Mouse (Mus musculus) gastrocnemius, postnatal 10 days (tissue): ENCODE measurements around the gene E330014E10Rik. TPM values are rescaled to one million over a fixed set of nuclear protein-coding genes. Genes with fewer than 3 reads are reported as not detected.
"Not testable (repeated sequence)": the region's sequence is repeated elsewhere in the genome, so short reads cannot be mapped to it uniquely, and the experiment has no call there.

Experiments used
- DNase-seq: peaks from one replicate; pipeline ENCODE4 v3.0.0; 2021; ENCODE audit warnings: mixed read lengths
- long read RNA-seq, 2 experiments: library from polyadenylated mRNA; stranded (forward); transcript quantifications; one replicate each; pipeline ENCODE4 v2.0.0; 2021
- total RNA-seq, 2 experiments: library from RNA; stranded (reverse); gene quantifications; 2 replicates each; pipeline ENCODE4 v1.2.3; 2021

E330014E10Rik gene
- not detected for total RNA-seq
- long read RNA-seq, experiment 1 = 0 reads
- long read RNA-seq, experiment 2 = 0 reads

GRCm38 (mm10) chr5:95775690-95776089 is at the start of gene E330014E10Rik:
Gene E330014E10Rik, plus strand, starts transcription at chr5:95775990.
- DNase-seq = not testable (repeated sequence)

DNA sequence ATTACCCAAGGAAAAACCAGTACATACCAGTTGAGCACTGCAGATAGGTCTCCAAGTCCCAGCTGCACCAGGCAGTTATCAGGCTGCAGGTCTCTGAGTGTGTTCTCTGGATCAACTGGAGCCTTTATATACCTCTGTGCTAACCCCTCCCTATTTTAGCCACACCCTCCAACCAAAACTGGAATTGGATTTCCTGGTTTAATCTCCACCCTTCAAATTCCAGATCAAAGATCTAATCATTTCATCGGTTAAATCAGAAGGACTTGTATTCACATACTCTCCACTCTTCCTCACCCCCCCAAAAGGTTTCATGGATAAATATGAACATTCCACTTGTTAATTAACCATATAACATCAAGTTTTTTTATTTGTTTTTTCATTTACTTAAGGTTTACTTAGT is 39.7 kb upstream of the E330014E10Rik start, which contains the start of gene Gm7978:
TSS of gene Gm7978 (minus strand) at position 101 of the 400 bp plus-strand sequence.
- DNase-seq = not testable (repeated sequence)

DNA sequence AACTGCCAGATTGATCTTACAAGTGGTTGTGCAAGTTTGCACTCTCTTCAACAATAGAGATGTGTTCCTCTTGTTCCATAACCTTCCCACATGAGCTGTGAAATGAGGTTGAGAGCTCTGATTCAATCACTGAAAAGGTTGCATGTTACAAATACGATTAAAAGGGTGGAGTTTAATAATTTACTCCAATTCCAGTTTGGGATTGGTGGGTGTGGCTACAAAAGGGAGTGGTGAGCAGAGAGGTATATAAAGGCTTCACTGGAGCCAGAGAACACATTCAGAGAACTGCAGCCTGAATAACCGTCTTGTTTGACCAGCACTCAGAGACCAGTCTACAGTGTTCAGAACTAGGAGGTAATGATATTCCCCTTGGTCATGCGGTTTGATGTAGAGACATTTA is 34.1 kb upstream of the E330014E10Rik start, which contains the start of gene Gm7982:
TSS of gene Gm7982 (plus strand) at position 301 of the 400 bp plus-strand sequence.
- DNase-seq = not testable (repeated sequence)

DNA sequence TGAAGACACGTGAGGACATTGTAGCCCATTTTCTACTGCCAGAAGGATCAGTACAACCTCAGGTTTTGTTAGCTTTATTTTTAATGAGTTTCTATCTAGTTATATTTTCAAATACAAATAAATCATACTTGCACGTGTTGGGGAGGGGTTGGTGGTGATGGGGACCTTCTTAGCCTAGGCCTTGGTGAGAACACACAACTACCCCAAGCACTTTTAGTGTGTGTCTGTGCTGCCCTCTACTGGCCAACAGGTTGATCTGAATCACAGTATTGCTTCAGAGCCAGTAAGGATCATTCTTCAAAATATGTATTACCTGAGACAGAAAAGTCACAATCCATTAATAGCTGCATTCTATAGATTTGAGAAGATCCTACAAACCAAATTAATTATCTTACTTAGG is 35.1 kb downstream of the E330014E10Rik start:
- not testable (repeated sequence) for DNase-seq

DNA sequence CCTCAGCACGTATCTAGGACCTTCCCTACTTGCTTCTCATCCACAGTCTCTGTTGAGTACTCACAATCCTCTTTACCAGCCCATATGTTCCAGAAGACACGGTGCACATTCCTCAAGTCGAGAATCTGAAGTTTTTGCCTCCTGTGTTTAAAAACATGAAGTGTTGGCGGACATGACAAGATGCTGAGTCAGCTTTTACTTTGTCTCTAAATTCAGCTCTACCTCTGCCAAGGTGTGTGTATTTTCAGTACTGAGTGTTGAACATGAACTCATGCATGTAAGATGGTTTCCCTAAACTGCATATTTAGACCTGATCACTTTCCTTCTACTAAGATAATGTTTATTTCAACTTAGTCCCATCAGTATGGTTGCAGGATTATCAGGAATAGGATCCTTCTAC is 60.8 kb downstream of the E330014E10Rik start:
- no peak for DNase-seq

GRCm38 (mm10) chr5:95854030-95854429 is 78.2 kb downstream of the E330014E10Rik start:
- no peak for DNase-seq

Other genes starting within 250 kb of the E330014E10Rik start
- not detected for gene Gm7971, start 181.1 kb upstream of the E330014E10Rik start, total RNA-seq
- gene Gm7978, start 39.8 kb upstream of the E330014E10Rik start, total RNA-seq = not detected
- not detected for gene Gm7982, start 34.0 kb upstream of the E330014E10Rik start, total RNA-seq
- not detected for gene Cxcl13, start 181.0 kb downstream of the E330014E10Rik start, total RNA-seq